Mouse (Mus musculus): ENCODE measurements around the gene Sidt1. TPM values are rescaled to one million over a fixed set of nuclear protein-coding genes. Genes with fewer than 3 reads are reported as not detected.
A peak's percentile ranks its signal among the peaks of the same experiment; 100 is the strongest.

Gene Sidt1
- polyA plus RNA-seq, 1 experiment from 2014 or later = 20.4 TPM

GRCm38 (mm10) chr16:44282614-44283325 is 50.2 kb downstream of the Sidt1 start:
- Histone ChIP-seq H3K9me3 (ENCODE audit: control insufficient read depth, low read length) (no peaks in the 10 kb centered on the region), H3K4me2 (ENCODE audit: low read length) (no peak overlapping the region), H3K9ac (ENCODE audit: low read depth, low read length) (no peak overlapping the region), H3K4me3 (ENCODE audit: low read length) (no peak overlapping the region), H3K4me1 (ENCODE audit: control insufficient read depth, insufficient read depth, low read depth, low read length) (no peaks in the 10 kb centered on the region), H3K27ac (ENCODE audit: low read depth, low read length) (no peak overlapping the region), H3K36me3 (ENCODE audit: control insufficient read depth, insufficient read depth, low read length) (no peaks in the 10 kb centered on the region), H3K27me3 (replicated peaks; ENCODE audit: control insufficient read depth, insufficient read depth, low read length) (no peaks in the 10 kb centered on the region)
- 70% methylated on average over 5 of the region's 5 CpGs for WGBS
- ATAC-seq = 0 out of 2 replicates have a peak, but pooled peaks have one; percentile 48

- ATAC-seq = no peak
- no peaks in the 10 kb centered on the region for H3K27me3 ChIP-seq (replicated peaks; ENCODE audit: control insufficient read depth, insufficient read depth, low read length)
- no peaks in the 10 kb centered on the region for H3K4me1 ChIP-seq (ENCODE audit: control insufficient read depth, insufficient read depth, low read depth, low read length)
- H3K4me3 ChIP-seq (ENCODE audit: low read length) = no peak overlapping the region
- 72% methylated on average over 3 of the region's 3 CpGs for WGBS
- no peak overlapping the region for H3K27ac ChIP-seq (ENCODE audit: low read depth, low read length)
- no peaks in the 10 kb centered on the region for H3K9me3 ChIP-seq (ENCODE audit: control insufficient read depth, low read length)
- no peak overlapping the region for H3K9ac ChIP-seq (ENCODE audit: low read depth, low read length)
- H3K36me3 ChIP-seq (ENCODE audit: control insufficient read depth, insufficient read depth, low read length) = no peaks in the 10 kb centered on the region
- H3K4me2 ChIP-seq (ENCODE audit: low read length) = no peak overlapping the region
Observed at GRCm38 (mm10) chr16:44282036-44282435, 51.0 kb downstream of the Sidt1 start.

- H3K9me3 ChIP-seq (ENCODE audit: control insufficient read depth, low read length) = no peaks in the 10 kb centered on the region
- H3K4me2 ChIP-seq (ENCODE audit: low read length) = no peak overlapping the region
- no peak overlapping the region for H3K4me3 ChIP-seq (ENCODE audit: low read length)
- H3K36me3 ChIP-seq (ENCODE audit: control insufficient read depth, insufficient read depth, low read length) = no peaks in the 10 kb centered on the region
- WGBS = 70% methylated on average over 2 of the region's 2 CpGs
- no peaks in the 10 kb centered on the region for H3K27me3 ChIP-seq (replicated peaks; ENCODE audit: control insufficient read depth, insufficient read depth, low read length)
- no peaks in the 10 kb centered on the region for H3K4me1 ChIP-seq (ENCODE audit: control insufficient read depth, insufficient read depth, low read depth, low read length)
- H3K9ac ChIP-seq (ENCODE audit: low read depth, low read length) = no peak overlapping the region
- no peak for ATAC-seq
- no peak overlapping the region for H3K27ac ChIP-seq (ENCODE audit: low read depth, low read length)
Observed at GRCm38 (mm10) chr16:44280806-44281205, 52.2 kb downstream of the Sidt1 start.

GRCm38 (mm10) chr16:44277212-44277611 is 55.8 kb downstream of the Sidt1 start:
- Histone ChIP-seq H3K27me3 (replicated peaks; ENCODE audit: control insufficient read depth, insufficient read depth, low read length) (no peaks in the 10 kb centered on the region), H3K36me3 (ENCODE audit: control insufficient read depth, insufficient read depth, low read length) (no peaks in the 10 kb centered on the region), H3K4me1 (ENCODE audit: control insufficient read depth, insufficient read depth, low read depth, low read length) (no peaks in the 10 kb centered on the region), H3K9me3 (ENCODE audit: control insufficient read depth, low read length) (no peaks in the 10 kb centered on the region), H3K4me2 (ENCODE audit: low read length) (no peak overlapping the region), H3K4me3 (ENCODE audit: low read length) (no peak overlapping the region), H3K27ac (ENCODE audit: low read depth, low read length) (no peak overlapping the region), H3K9ac (ENCODE audit: low read depth, low read length) (no peak overlapping the region)
- WGBS = 95% methylated on average over 10 of the region's 10 CpGs
- ATAC-seq = no peak

- no peak overlapping the region for H3K4me3 ChIP-seq (ENCODE audit: low read length)
- no peaks in the 10 kb centered on the region for H3K36me3 ChIP-seq (ENCODE audit: control insufficient read depth, insufficient read depth, low read length)
- WGBS = 76% methylated on average over 9 of the region's 9 CpGs
- ATAC-seq = no peak
- no peaks in the 10 kb centered on the region for H3K9me3 ChIP-seq (ENCODE audit: control insufficient read depth, low read length)
- no peak overlapping the region for H3K9ac ChIP-seq (ENCODE audit: low read depth, low read length)
- no peak overlapping the region for H3K4me2 ChIP-seq (ENCODE audit: low read length)
- no peaks in the 10 kb centered on the region for H3K4me1 ChIP-seq (ENCODE audit: control insufficient read depth, insufficient read depth, low read depth, low read length)
- H3K27me3 ChIP-seq (replicated peaks; ENCODE audit: control insufficient read depth, insufficient read depth, low read length) = no peaks in the 10 kb centered on the region
- H3K27ac ChIP-seq (ENCODE audit: low read depth, low read length) = no peak overlapping the region
Observed at GRCm38 (mm10) chr16:44271371-44272038, 61.5 kb downstream of the Sidt1 start.

- 76% methylated on average over 5 of the region's 5 CpGs for WGBS
- no peaks in the 10 kb centered on the region for H3K4me1 ChIP-seq (ENCODE audit: control insufficient read depth, insufficient read depth, low read depth, low read length)
- H3K36me3 ChIP-seq (ENCODE audit: control insufficient read depth, insufficient read depth, low read length) = no peaks in the 10 kb centered on the region
- H3K9ac ChIP-seq (ENCODE audit: low read depth, low read length) = no peak overlapping the region
- H3K9me3 ChIP-seq (ENCODE audit: control insufficient read depth, low read length) = no peaks in the 10 kb centered on the region
- no peaks in the 10 kb centered on the region for H3K27me3 ChIP-seq (replicated peaks; ENCODE audit: control insufficient read depth, insufficient read depth, low read length)
- no peak for ATAC-seq
- no peak overlapping the region for H3K27ac ChIP-seq (ENCODE audit: low read depth, low read length)
- H3K4me2 ChIP-seq (ENCODE audit: low read length) = no peak overlapping the region
- no peak overlapping the region for H3K4me3 ChIP-seq (ENCODE audit: low read length)
Observed at GRCm38 (mm10) chr16:44270606-44271005, 62.4 kb downstream of the Sidt1 start.

GRCm38 (mm10) chr16:44269578-44269977 is 63.4 kb downstream of the Sidt1 start:
- no peak for ATAC-seq
- H3K36me3 ChIP-seq (ENCODE audit: control insufficient read depth, insufficient read depth, low read length) = no peaks in the 10 kb centered on the region
- H3K4me2 ChIP-seq (ENCODE audit: low read length) = no peak overlapping the region
- 77% methylated on average over 6 of the region's 6 CpGs for WGBS
- H3K27me3 ChIP-seq (replicated peaks; ENCODE audit: control insufficient read depth, insufficient read depth, low read length) = no peaks in the 10 kb centered on the region
- no peaks in the 10 kb centered on the region for H3K9me3 ChIP-seq (ENCODE audit: control insufficient read depth, low read length)
- H3K27ac ChIP-seq (ENCODE audit: low read depth, low read length) = no peak overlapping the region
- no peak overlapping the region for H3K9ac ChIP-seq (ENCODE audit: low read depth, low read length)
- H3K4me3 ChIP-seq (ENCODE audit: low read length) = no peak overlapping the region
- H3K4me1 ChIP-seq (ENCODE audit: control insufficient read depth, insufficient read depth, low read depth, low read length) = no peaks in the 10 kb centered on the region

GRCm38 (mm10) chr16:44268541-44269215 is 64.3 kb downstream of the Sidt1 start:
- H3K27ac ChIP-seq (ENCODE audit: low read depth, low read length) = no peak overlapping the region
- ATAC-seq = no peak
- H3K9ac ChIP-seq (ENCODE audit: low read depth, low read length) = no peak overlapping the region
- 89% methylated on average over 7 of the region's 7 CpGs for WGBS
- H3K9me3 ChIP-seq (ENCODE audit: control insufficient read depth, low read length) = no peaks in the 10 kb centered on the region
- no peaks in the 10 kb centered on the region for H3K36me3 ChIP-seq (ENCODE audit: control insufficient read depth, insufficient read depth, low read length)
- H3K4me1 ChIP-seq (ENCODE audit: control insufficient read depth, insufficient read depth, low read depth, low read length) = no peaks in the 10 kb centered on the region
- no peak overlapping the region for H3K4me2 ChIP-seq (ENCODE audit: low read length)
- H3K27me3 ChIP-seq (replicated peaks; ENCODE audit: control insufficient read depth, insufficient read depth, low read length) = no peaks in the 10 kb centered on the region
- H3K4me3 ChIP-seq (ENCODE audit: low read length) = no peak overlapping the region

GRCm38 (mm10) chr16:44265562-44265961 is 67.4 kb downstream of the Sidt1 start:
- Histone ChIP-seq H3K9ac (ENCODE audit: low read depth, low read length) (no peak overlapping the region), H3K4me2 (ENCODE audit: low read length) (no peak overlapping the region), H3K9me3 (ENCODE audit: control insufficient read depth, low read length) (no peaks in the 10 kb centered on the region), H3K36me3 (ENCODE audit: control insufficient read depth, insufficient read depth, low read length) (no peaks in the 10 kb centered on the region), H3K4me1 (ENCODE audit: control insufficient read depth, insufficient read depth, low read depth, low read length) (no peaks in the 10 kb centered on the region), H3K27ac (ENCODE audit: low read depth, low read length) (no peak overlapping the region), H3K27me3 (replicated peaks; ENCODE audit: control insufficient read depth, insufficient read depth, low read length) (no peaks in the 10 kb centered on the region), H3K4me3 (ENCODE audit: low read length) (no peak overlapping the region)
- ATAC-seq = no peak
- WGBS = 93% methylated on average over 6 of the region's 6 CpGs
